Mouse (Mus musculus) cerebellum, postnatal 14 days (tissue): ENCODE measurements around the gene Slc35e3.

ENCODE experiments used
- DNase-seq, 2 experiments: peaks; one replicate each; pipeline ENCODE4 v3.0.0; 2021; ENCODE audit warnings: mixed read lengths in 2 of 2

Slc35e3 gene

DNA sequence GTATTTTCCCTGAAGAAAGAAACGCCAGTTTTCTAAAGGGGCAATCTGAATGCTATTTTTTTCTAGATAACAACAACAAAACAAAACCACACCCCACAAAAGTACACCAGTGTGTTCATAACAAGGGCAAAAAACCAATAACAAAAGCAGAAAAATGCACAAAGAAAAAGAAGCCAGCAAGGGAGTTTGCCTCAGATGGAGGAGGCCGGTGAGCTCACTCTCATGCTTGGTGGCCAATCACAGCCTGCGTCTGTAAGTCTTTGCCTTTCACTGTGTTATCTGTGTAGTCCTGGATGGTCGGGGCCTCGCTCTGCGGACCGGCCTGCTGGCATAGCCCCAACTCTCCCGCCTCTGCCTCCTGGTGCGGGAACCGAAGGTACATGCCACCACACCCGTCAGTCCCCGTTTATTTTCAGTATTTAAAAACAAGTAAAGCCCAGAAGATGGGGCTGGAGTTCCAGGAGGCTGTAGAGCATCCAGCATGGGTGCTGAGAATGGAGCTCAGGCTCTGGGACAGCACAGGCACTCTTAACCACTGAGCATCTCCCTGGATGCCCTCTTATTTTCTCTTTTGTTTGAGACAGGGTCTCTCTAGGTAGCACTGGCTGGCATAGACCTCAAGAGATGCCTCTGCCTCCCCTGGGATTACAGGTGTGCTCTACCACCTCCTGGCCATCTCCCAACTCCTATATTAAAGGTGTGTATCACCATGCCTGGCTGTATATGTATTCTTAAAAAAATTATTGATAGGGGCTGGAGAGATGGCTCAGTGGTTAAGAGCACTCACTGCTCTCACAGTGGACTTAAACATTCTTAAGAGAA, 30.3 kb upstream of the Slc35e3 start:
- DNase-seq: peak in 1 of 2 experiments; percentile 14

GRCm38 (mm10) chr10:117775401-117776144, 29.4 kb upstream of the Slc35e3 start:
- DNase-seq: no peak

DNA sequence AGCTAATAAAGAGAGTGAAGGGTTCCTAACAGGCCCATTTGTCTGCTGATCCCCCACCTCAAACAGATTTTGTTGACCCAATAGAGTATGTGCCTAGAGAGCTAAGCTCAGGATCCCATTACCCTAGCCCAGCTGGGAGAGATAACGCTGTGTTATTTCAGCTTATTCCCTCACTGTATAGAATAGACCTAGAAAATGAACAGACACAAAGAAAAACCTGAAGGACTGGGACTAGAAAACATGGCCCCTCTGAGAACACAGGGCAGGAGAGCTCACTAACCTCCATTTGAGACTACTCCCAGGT, 28.6 kb upstream of the Slc35e3 start:
- DNase-seq: no peak

DNA sequence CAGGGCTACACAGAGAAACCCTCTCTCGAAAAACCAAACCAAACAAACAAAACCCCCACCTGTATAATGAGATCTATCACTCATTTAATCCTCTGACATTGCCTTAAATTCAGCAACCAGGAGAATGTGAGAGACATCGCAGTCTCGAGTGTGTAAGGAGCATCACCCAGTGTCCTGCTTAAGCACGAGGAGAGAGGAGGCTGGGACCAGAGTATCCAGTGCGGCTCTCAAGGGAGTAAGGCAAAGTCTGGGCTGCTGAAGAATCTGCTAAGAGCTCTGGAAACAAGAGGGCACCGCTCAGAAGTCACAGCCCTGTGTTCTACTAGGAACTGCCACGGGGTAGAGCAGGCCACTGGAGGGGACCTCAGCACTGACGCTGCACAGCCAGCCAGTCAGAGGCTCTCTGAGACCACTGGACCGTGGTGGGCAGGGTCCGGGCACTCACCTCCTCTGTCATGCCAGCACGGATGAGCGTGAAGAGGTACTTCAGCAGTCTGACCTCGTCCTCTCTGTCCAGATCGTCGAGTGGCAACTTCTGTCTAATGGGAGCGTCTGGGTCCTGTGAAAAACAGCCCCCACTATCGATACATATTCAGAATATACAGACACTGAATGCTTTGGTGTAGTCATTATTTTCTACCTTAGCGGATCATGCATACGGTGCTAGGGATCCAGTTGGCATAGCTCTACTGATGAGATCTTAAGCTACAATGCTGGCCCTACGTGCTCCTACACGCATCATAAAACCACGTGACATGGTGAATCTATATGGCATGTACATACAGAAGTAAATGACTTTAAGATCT, 28.0 kb upstream of the Slc35e3 start:
- no peak for DNase-seq

DNA sequence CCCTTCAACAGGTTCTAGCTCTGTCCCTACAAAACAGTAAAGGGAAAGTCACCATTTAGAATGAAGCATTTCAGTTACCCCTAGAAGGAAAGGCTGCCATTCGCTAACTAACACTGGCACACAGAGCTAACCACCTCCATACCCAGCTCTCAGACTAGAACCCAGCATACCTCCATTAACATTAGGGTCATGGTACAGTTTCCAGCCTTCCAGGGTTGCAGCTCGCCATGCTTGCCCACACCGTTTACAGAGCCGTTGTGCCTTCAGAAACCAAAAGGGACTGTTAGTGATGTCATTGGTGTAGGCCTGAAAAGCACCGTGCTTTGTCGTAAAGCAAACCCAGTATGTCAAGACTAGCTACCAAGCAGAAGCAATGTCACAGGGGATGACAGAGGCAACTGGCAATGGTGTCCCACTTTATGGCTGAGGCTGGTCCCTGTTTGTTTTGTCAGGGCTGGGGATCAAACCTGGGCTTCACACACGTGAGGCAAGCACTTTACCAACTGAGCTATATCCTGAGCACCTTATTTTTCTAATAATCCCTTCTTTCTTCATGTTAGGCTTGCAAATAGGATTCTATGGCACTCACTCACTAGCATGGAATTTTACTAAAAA, 27.0 kb upstream of the Slc35e3 start:
- no peak for DNase-seq

GRCm38 (mm10) chr10:117772364-117773105, 26.4 kb upstream of the Slc35e3 start:
- no peak for DNase-seq

DNA sequence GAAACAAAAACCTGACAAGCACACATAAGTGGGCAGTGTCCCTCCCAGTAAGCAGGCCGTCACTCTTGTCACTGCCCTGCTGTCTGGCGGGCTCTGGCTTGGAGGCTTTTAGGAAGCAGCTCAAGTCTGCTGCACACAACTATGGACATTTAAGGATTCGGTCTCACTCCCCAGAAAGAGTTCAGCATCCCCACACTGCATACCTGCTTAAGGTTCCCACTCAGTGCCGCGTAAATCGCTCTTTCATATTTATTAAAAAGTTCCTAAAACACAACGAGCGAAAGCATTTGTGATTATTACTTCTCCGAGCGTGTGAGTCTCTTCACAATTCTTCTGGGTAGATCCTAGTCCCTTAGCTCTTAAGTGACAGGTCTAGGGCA, 25.0 kb upstream of the Slc35e3 start:
- DNase-seq: no peak

DNA sequence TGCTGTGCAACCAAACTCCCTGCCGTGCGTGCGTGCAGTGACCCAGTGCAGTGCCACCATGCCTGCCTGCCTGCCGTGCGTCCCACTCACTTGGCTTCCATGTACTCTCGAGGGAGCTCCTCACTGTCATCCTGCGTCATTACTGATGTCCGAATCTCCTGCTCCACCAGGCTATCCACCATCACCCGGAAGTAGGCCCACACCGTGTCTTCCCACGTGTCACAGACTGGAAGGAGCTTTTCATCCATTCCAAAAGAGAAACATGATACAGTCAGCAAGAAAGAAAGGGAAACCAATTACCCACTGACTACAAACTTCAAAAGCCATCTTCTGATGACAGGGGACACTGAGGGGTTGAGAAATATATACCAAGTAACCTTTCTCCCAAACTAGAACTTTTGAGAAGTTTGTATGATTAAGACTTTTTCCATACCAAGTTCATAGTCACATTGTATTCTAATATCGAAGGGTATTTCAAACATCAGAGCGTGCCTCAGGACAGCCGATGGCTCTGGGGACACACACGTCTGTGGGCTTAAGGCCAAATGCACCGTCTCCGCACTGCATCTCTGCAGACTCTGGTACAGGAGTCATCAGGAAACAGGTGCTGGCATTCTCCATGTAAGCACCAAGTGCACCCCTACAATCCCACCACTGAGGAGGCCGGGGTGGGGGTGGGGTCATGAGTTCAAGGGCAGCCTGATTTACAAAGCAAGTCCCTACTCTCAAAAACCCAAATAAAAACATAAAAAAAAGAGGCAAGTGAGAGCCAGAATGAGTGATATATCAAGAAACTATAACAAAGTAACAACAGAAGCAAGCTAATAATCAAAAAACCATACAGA, 24.3 kb upstream of the Slc35e3 start:
- no peak for DNase-seq

DNA sequence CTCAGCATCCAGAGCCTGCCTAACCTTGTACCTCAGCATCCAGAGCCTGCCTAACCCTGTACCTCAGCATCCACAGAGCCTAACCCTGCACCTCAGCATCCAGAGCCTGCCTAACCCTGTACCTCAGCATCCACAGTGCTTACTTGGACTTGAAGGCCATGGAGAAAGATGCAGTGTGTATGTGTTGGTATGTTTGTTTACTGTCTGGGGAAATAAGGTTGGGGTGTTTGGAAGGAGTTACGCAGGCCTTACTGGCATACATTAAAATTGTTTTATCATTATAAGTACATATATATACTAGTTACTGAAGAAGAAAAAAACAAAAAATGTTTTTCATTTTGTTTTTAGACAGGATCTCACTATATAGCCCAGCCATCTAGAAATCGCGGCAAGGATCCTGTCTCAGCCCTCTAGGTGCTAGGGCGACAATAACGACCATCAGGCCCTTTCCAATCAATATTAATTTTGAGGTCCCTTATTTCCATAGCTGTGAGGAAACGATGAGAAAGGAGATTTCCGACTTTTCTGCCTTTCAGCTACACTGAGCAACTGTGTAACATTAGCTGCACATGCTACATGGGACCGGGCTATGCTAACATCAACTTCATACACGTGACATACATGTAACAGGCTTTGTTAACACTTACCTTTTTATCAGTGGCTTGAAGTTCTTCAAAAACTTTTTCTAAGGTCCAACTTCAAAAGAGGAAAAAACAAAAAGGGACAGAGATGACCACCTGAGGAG, 23.5 kb upstream of the Slc35e3 start:
- DNase-seq: no peak

DNA sequence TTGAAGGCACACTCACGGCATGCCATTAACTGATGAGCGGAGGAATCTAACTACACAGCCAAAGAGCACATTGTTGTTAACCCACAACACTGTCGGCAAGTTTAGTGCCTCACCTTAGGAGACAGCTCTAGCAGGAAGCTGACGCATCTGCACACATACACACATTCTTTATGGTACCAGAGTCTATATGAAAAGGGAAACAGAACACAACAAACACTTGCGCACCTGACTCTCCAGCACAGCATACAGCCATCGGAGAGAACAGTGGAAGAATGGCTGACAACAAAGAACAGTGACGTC, 21.9 kb upstream of the Slc35e3 start:
- no peak for DNase-seq

- no peak for DNase-seq
These were observed 21.3 kb upstream of the Slc35e3 start for GRCm38 (mm10) chr10:117767286-117768140.

GRCm38 (mm10) chr10:117766896-117767160, 20.7 kb upstream of the Slc35e3 start:
- DNase-seq: no peak

GRCm38 (mm10) chr10:117766111-117766895, 20.1 kb upstream of the Slc35e3 start:
- DNase-seq: no peak

GRCm38 (mm10) chr10:117765116-117765894, 19.1 kb upstream of the Slc35e3 start:
- no peak for DNase-seq

DNA sequence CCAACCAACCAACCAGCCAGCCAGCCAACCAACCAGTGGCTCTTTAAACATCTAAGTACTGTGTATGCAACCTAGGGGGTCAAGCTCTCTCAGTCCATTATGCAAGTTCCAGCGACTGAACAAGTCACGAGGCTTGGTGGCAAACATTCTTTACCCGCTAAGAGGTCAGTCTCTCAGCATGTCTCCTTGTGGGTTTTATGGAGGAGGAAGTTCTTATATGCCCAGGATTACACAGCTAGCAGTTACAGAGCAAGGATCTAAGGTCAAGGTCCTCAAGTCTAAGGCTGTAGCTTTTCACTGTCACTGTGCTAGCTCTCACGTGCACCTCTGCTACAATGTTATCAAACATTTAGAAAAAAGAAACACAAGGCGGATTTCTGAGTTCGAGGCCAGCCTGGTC, 18.4 kb upstream of the Slc35e3 start:
- DNase-seq: no peak

- DNase-seq: no peak
These were observed 17.5 kb upstream of the Slc35e3 start for GRCm38 (mm10) chr10:117763588-117764190.

DNA sequence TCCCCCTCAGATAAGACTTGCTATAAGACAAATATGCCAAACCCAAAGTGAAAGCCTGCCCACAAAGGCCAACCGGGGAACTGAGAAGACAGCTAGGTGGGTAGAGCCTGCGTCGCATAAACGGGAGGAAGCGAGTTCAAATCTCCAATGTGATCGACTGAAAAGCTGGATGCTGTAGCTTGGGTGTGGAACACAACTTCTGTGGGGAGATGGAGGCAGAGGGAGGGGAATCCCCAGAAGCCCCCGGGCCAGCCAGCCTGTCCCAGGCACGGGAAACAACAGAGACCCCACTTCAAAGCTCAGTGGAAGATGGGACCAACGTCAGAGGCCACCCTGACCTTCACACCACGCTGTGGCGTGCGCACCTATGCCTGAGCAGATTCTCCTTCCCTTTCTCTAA, 16.8 kb upstream of the Slc35e3 start:
- no peak for DNase-seq

DNA sequence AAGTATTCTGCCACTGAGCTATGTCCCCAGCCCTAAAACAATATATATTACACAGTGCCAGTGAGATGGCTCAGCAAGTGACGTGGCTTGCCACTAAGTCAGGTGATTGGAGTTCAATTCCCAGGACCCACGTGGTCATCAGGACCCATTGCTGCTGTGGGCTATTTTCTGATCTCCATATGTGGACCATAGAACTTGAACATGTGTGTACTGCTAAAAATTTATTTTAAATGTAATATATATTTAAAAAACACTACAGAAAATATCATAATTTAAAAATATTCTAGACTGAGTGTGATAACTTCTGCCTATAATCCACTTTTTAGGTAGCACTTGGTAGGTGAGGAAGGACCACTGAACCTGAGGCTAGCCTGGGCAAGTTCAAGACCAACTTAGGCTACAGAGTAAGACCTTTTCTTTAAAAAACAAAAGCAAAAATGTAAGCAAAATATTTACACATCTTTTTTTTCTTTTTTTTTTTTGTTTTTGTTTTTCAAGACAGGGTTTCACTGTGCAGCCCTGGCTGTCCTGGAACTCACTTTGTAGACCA, 16.2 kb upstream of the Slc35e3 start:
- DNase-seq: no peak
